Mouse (Mus musculus): ENCODE measurements around the gene Hemgn. TPM values are rescaled to one million over a fixed set of nuclear protein-coding genes. Genes with fewer than 3 reads are reported as not detected.

Gene Hemgn
- polyA plus RNA-seq, 1 experiment from 2014 or later: 3.6 TPM

DNA sequence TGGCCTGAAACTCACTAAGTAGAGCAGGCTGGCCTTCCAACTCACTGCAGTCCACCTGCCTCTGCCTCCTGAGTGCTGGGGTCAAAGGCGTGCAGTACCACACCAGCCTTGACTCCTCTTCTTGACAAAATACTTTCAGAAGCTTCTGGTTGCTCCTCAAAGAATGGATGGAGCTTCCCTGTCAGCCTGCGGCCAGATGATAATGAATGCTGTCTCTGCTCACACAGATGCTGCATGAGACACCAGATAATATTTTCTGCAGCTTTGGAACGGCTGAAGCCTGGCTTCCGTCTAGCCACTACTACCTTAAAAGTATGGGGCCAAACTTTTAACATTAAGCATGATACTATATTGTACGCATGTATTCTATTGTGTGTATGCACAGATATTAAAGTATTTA, 2.6 kb downstream of the Hemgn start:
- H3K4me2 ChIP-seq (replicated peaks): no peak overlapping the region
- no peaks in the 10 kb centered on the region for H3K27me3 ChIP-seq
- WGBS: 90% methylated on average over 5 of the region's 5 CpGs
- no peak for ATAC-seq (ENCODE audit: low FRiP score, low read depth)
- H3K9ac ChIP-seq (replicated peaks): no peak overlapping the region
- H3K36me3 ChIP-seq: no peaks in the 10 kb centered on the region
- H3K9me3 ChIP-seq: no peaks in the 10 kb centered on the region
- H3K4me1 ChIP-seq: no peaks in the 10 kb centered on the region
- H3K4me3 ChIP-seq: no peak overlapping the region
- no peak overlapping the region for H3K27ac ChIP-seq (replicated peaks)

DNA sequence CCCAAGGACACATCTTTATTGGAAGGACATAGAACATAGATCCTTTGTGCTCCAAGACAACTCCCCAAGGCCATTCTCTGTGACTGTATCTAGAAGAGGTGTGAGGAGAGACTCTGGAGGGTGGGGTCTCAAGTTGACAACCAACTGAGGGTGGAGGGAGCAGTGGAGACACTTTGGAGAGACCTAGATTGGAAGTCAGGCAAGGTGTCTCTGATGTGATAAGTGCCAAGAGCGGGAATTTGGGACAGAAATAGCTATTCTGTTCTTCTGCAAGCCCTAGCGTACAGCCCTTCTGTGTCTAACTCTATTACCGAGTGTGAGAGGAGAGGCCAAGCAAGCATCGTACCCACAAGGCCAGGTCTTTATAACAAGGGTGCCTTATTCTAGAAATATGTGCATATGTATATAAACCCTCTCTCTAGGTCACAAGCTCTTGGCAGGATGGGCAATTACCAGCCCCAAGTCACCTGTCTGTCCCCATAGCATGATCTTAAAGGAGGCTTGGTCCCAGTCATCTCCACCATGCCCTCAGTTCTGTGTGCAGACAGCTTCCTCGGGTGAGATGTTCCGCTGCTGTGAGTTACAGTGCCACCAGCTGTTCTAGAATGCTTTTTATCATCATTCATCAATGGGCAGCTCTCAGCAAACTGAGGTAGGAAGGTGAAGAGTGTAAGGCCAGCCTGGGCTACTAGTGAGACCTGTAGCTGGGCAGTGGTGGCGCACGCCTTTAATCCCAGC, 6.2 kb downstream of the Hemgn start:
- H3K27me3 ChIP-seq: no peaks in the 10 kb centered on the region
- H3K9me3 ChIP-seq: no peaks in the 10 kb centered on the region
- 90% methylated on average over 8 of the region's 8 CpGs for WGBS
- H3K27ac ChIP-seq (replicated peaks): no peak overlapping the region
- no peak overlapping the region for H3K4me2 ChIP-seq (replicated peaks)
- no peak for ATAC-seq (ENCODE audit: low FRiP score, low read depth)
- H3K9ac ChIP-seq (replicated peaks): no peak overlapping the region
- H3K36me3 ChIP-seq: no peaks in the 10 kb centered on the region
- H3K4me3 ChIP-seq: no peak overlapping the region
- H3K4me1 ChIP-seq: no peaks in the 10 kb centered on the region

GRCm38 (mm10) chr4:46404042-46404795, 9.1 kb downstream of the Hemgn start:
- Histone ChIP-seq H3K9ac (replicated peaks) (no peak overlapping the region), H3K36me3 (no peaks in the 10 kb centered on the region), H3K9me3 (no peaks in the 10 kb centered on the region), H3K27ac (replicated peaks) (no peak overlapping the region), H3K27me3 (no peaks in the 10 kb centered on the region), H3K4me2 (replicated peaks) (no peak overlapping the region), H3K4me3 (no peak overlapping the region), H3K4me1 (no peaks in the 10 kb centered on the region)
- ATAC-seq (ENCODE audit: low FRiP score, low read depth): no peak
- WGBS: 85% methylated on average over 6 of the region's 6 CpGs

DNA sequence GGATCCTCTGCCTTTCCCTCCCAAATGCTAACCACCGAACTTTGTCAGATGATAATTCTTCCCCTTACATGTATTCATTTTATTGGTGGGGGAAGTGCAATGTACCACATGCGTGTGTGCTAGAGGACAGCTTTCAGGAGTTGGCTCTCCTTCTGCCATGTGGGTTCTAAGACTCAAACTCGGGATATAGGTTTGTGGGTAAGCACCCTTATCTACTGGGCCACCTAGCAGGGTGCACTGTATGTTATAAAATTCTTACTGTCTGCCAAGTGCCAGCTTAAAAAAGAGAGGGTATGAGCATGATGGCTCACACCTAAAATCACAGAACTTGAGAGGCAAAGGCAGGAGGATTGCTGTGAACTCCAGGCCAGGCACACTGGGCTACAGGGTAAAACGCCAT, 14.5 kb downstream of the Hemgn start:
- H3K4me2 ChIP-seq (replicated peaks): no peak overlapping the region
- no peak overlapping the region for H3K27ac ChIP-seq (replicated peaks)
- H3K9ac ChIP-seq (replicated peaks): no peak overlapping the region
- H3K4me3 ChIP-seq: no peak overlapping the region
- WGBS: 85% methylated on average over 4 of the region's 4 CpGs
- no peaks in the 10 kb centered on the region for H3K4me1 ChIP-seq
- ATAC-seq (ENCODE audit: low FRiP score, low read depth): no peak
- H3K36me3 ChIP-seq: no peaks in the 10 kb centered on the region
- H3K27me3 ChIP-seq: no peaks in the 10 kb centered on the region
- H3K9me3 ChIP-seq: no peaks in the 10 kb centered on the region

- Histone ChIP-seq H3K4me1 (no peaks in the 10 kb centered on the region), H3K27me3 (no peaks in the 10 kb centered on the region), H3K4me3 (no peak overlapping the region), H3K9ac (replicated peaks) (no peak overlapping the region), H3K36me3 (no peaks in the 10 kb centered on the region), H3K27ac (replicated peaks) (no peak overlapping the region), H3K9me3 (no peaks in the 10 kb centered on the region), H3K4me2 (replicated peaks) (no peak overlapping the region)
- ATAC-seq (ENCODE audit: low FRiP score, low read depth): no peak
- 48% methylated on average over 5 of the region's 5 CpGs for whole genome bisulfite sequencing
These were observed 17.6 kb downstream of the Hemgn start for GRCm38 (mm10) chr4:46395736-46396135.

- H3K27ac ChIP-seq (replicated peaks): no peak overlapping the region
- H3K9ac ChIP-seq (replicated peaks): no peak overlapping the region
- no peak overlapping the region for H3K4me2 ChIP-seq (replicated peaks)
- no peaks in the 10 kb centered on the region for H3K27me3 ChIP-seq
- ATAC-seq (ENCODE audit: low FRiP score, low read depth): no peak
- no peak overlapping the region for H3K4me3 ChIP-seq
- no peaks in the 10 kb centered on the region for H3K36me3 ChIP-seq
- H3K4me1 ChIP-seq: peaks cover 4% of the 10 kb centered on the region; the same call in 1 of the 2 replicates
- WGBS: 79% methylated on average over 2 of the region's 2 CpGs
- no peaks in the 10 kb centered on the region for H3K9me3 ChIP-seq
These were observed 18.9 kb downstream of the Hemgn start for GRCm38 (mm10) chr4:46394388-46394787.

DNA sequence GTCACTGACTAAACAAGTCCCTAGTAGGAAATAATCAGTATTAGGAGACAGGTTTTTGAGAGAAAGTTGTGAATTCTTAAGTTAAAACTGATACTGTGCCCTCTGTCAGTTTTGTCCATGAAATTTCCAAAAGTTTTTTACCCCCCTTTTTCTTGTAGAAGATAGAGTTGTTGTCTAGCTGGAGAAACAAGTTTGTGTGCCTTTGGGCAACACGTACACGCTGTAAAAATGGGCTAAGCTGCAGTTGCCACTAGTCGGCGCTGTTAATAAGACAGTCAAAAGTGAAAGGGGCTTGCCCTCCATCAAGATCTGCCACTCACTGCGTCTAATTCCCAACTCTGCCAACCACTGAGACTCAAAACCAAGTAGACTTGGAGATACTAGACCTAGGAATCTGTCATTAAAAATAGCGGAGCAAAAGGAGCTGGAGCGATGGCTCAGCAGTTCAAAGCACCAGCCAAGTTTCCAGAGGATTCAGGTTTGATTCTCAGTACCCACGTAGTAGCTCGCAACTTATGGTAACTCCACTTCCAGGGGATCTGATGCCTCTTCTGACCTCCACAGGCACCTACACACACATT, 22.8 kb downstream of the Hemgn start:
- WGBS: 22% methylated on average over 9 of the region's 9 CpGs
- peaks cover 7% of the 10 kb centered on the region; the same call in 1 of the 2 replicates for H3K4me1 ChIP-seq
- no peaks in the 10 kb centered on the region for H3K27me3 ChIP-seq
- no peak for ATAC-seq (ENCODE audit: low FRiP score, low read depth)
- H3K27ac ChIP-seq (replicated peaks): no peak overlapping the region; the same call in 1 of the 2 replicates
- H3K36me3 ChIP-seq: peaks cover 6% of the 10 kb centered on the region; the same call in 1 of the 2 replicates
- no peak overlapping the region for H3K4me3 ChIP-seq
- no peak overlapping the region for H3K9ac ChIP-seq (replicated peaks)
- H3K4me2 ChIP-seq (replicated peaks): peak overlapping the region; percentile 57
- H3K9me3 ChIP-seq: no peaks in the 10 kb centered on the region

DNA sequence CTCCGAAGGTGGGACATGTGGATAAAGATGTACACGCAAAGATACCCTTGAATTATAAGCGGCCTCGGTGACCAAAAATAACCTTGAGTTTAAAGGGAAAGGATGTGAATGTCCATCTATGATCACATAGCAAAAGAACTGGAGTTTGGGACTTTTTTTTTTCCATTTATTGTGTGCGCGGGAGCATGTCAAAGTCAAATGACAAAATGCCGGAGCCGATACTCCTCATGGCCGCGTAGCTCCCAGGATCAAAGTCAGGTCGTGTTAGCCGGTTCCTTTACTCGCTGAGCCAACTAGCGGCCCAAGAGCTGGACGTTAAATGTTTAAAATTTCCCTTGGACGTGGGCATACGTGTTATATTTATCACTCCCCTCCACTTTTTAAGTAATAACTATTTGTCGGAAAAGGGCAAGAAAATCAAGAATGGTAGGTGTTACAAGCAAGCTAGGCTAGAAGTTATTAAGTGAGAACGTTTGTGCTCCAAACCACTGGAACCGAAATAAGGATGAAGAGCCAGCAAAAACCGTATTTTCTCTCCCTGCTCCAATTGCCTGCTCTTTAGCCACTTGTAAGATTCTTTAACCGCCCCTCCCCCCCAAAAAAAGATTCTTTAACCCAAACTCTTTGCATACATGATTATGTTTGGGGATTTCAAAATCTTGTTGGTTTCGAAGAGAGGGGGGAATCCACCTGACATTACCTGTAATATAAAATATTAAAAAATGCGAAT, 23.5 kb downstream of the Hemgn start:
- Histone ChIP-seq H3K4me2 (replicated peaks) (peak overlapping the region; percentile 57), H3K27me3 (no peaks in the 10 kb centered on the region), H3K36me3 (peaks cover 13% of the 10 kb centered on the region), H3K27ac (replicated peaks) (peak overlapping the region; percentile 83), H3K4me1 (peaks cover 7% of the 10 kb centered on the region; the same call in 1 of the 2 replicates), H3K9ac (replicated peaks) (peak overlapping the region; percentile 79), H3K4me3 (peak overlapping the region; percentile 66), H3K9me3 (no peaks in the 10 kb centered on the region)
- 3% methylated on average over 24 of the region's 24 CpGs for whole genome bisulfite sequencing
- no peak for ATAC-seq (ENCODE audit: low FRiP score, low read depth)

DNA sequence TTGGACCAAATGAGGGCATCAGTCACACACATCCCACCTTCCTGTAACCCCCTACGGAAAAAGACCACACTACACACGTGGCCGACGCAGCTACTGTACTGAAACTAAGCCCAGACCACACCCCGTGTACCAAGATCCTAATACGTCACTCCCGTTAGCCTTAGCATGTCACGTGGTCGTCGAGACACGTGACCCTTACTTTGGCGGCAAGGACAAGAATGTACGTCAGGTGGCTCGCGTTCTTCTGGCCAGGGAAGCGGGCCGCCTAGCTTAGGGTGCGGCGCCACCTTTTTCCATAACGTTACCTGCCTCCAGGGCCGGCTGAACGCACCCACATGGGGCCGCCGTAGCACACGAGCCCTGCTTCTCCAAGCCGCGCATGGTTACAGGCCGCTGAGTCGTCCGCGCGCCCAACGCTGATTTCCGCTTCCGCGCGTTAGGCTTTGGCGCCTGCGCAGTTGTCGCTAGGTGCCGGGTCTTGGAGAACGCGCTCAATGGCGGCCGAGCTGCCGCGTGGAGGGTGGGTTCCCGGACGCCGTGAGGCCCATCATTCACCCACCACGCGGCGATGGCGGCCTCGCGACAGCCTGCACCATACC, 24.2 kb downstream of the Hemgn start, which contains the start of gene Trmo:
Gene Trmo, minus strand, starts transcription at position 425 of the 599 bp plus-strand sequence.
- peak within 1 kb of the TSS; percentile 66 for H3K4me3 ChIP-seq
- H3K27ac ChIP-seq (replicated peaks): peak within 1 kb of the TSS; percentile 83
- no peaks in the 10 kb centered on the region for H3K27me3 ChIP-seq
- H3K9me3 ChIP-seq: no peaks in the 10 kb centered on the region
- H3K9ac ChIP-seq (replicated peaks): peak within 1 kb of the TSS; percentile 79
- H3K4me1 ChIP-seq: peaks cover 7% of the 10 kb centered on the region; the same call in 1 of the 2 replicates
- H3K36me3 ChIP-seq: peaks cover 18% of the 10 kb centered on the region
- under 1% methylated on average over 56 of the region's 56 CpGs for WGBS
- ATAC-seq (ENCODE audit: low FRiP score, low read depth): peak; percentile 95
- H3K4me2 ChIP-seq (replicated peaks): peak within 1 kb of the TSS; percentile 57

DNA sequence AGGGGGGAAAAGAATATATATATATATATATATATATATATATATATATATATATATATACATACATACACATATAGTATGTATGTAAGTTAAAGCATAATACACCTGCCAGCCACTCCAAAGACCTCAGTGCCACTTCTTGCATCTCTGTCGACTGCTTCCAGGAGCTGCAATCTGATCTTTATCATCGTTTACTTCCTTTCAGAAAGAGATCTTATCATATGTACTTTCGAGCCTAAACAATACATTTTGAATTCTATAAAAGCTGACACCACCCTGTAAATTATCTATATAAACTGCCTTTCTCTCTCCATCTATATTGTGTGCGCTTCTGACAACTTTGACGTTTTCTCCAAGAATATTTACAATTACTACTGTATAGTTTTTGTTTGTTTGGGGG, 24.8 kb downstream of the Hemgn start:
- Histone ChIP-seq H3K4me3 (peak overlapping the region; percentile 66), H3K9me3 (no peaks in the 10 kb centered on the region), H3K4me2 (replicated peaks) (peak overlapping the region; percentile 57), H3K9ac (replicated peaks) (no peak overlapping the region), H3K27me3 (no peaks in the 10 kb centered on the region), H3K36me3 (peaks cover 22% of the 10 kb centered on the region), H3K4me1 (peaks cover 7% of the 10 kb centered on the region; the same call in 1 of the 2 replicates), H3K27ac (replicated peaks) (no peak overlapping the region)
- WGBS: 45% methylated on average over 5 of the region's 5 CpGs
- no peak for ATAC-seq (ENCODE audit: low FRiP score, low read depth)

DNA sequence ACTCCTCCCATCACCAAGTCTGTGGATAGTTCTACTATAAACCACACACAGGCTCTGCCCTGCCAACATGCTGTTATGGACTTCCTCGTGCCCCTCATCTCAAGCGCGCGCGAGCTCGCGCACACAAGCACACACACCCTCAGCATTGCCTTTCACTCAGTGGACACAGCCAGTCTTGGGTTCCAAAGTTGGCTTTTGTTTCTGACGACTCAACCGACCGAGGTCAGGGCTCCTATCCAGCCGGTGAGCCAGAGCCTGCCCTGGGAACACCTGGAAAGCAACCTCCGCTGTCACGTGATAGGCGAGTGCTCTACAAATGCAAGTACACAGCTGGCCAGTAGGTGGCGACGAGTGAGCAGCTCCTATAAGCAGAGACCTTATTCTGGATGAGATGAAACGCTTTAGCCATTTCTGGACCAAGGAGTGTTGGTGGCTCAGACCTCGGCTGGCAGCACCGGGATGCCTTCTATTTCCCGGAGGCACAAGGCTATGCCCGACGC, 38.4 kb downstream of the Hemgn start:
- peaks cover 17% of the 10 kb centered on the region for H3K27me3 ChIP-seq
- peaks cover 34% of the 10 kb centered on the region for H3K36me3 ChIP-seq
- H3K27ac ChIP-seq (replicated peaks): no peak overlapping the region
- peak overlapping the region; percentile 58 for H3K4me2 ChIP-seq (replicated peaks)
- ATAC-seq (ENCODE audit: low FRiP score, low read depth): peak; percentile 63; the same call in 1 of the 2 replicates
- H3K9ac ChIP-seq (replicated peaks): no peak overlapping the region
- H3K4me1 ChIP-seq: peaks cover 11% of the 10 kb centered on the region
- WGBS: 20% methylated on average over 22 of the region's 22 CpGs
- peak overlapping the region; percentile 33 for H3K4me3 ChIP-seq
- no peaks in the 10 kb centered on the region for H3K9me3 ChIP-seq
